Mouse (Mus musculus): ENCODE results near the gene Hrh3. TPM values are rescaled to one million over a fixed set of nuclear protein-coding genes. Genes with fewer than 3 reads are reported as not detected.

Hrh3 gene
- polyA plus RNA-seq, 1 experiment = 4.4 TPM

GRCm38 (mm10) chr2:180127675-180128074, 23.4 kb upstream of the Hrh3 start:
- H3K4me1 ChIP-seq (replicated peaks; ENCODE audit: control insufficient read depth, insufficient read depth, low read length) = peaks cover 7% of the 10 kb centered on the region; the same call in 1 of the 2 replicates
- no peak overlapping the region for H3K27ac ChIP-seq (ENCODE audit: control insufficient read depth, insufficient read depth, low read length)
- no peaks in the 10 kb centered on the region for H3K27me3 ChIP-seq (ENCODE audit: control insufficient read depth, insufficient read depth, low read length)
- no peak for DNase-seq
- no peak overlapping the region for H3K4me3 ChIP-seq (ENCODE audit: control insufficient read depth, insufficient read depth, low read length)
- no peaks in the 10 kb centered on the region for H3K36me3 ChIP-seq (ENCODE audit: control insufficient read depth, insufficient read depth, low read length)
- 38% methylated on average over 1 of the region's 1 CpGs for WGBS
- TF ChIP-seq CTCF (IDR thresholded peaks at IDR 0.05; ENCODE audit: borderline replicate concordance, control insufficient read depth, extremely low read depth, insufficient read depth, low read length, poor library complexity) (no peak), POLR2A (IDR thresholded peaks at IDR 0.05; ENCODE audit: control insufficient read depth, extremely low read depth, insufficient read depth, low read length, poor library complexity) (no peak)

- H3K4me3 ChIP-seq (ENCODE audit: control insufficient read depth, insufficient read depth, low read length) = no peak overlapping the region
- TF ChIP-seq CTCF (IDR thresholded peaks at IDR 0.05; ENCODE audit: borderline replicate concordance, control insufficient read depth, extremely low read depth, insufficient read depth, low read length, poor library complexity) (0 out of 2 replicates have a peak, but pooled peaks have one; percentile 18), POLR2A (IDR thresholded peaks at IDR 0.05; ENCODE audit: control insufficient read depth, extremely low read depth, insufficient read depth, low read length, poor library complexity) (no peak)
- no peaks in the 10 kb centered on the region for H3K36me3 ChIP-seq (ENCODE audit: control insufficient read depth, insufficient read depth, low read length)
- WGBS = 26% methylated on average over 4 of the region's 4 CpGs
- DNase-seq = no peak
- no peak overlapping the region for H3K27ac ChIP-seq (ENCODE audit: control insufficient read depth, insufficient read depth, low read length)
- no peaks in the 10 kb centered on the region for H3K27me3 ChIP-seq (ENCODE audit: control insufficient read depth, insufficient read depth, low read length)
- peaks cover 7% of the 10 kb centered on the region; the same call in 1 of the 2 replicates for H3K4me1 ChIP-seq (replicated peaks; ENCODE audit: control insufficient read depth, insufficient read depth, low read length)
These were observed 21.9 kb upstream of the Hrh3 start for GRCm38 (mm10) chr2:180126195-180126594.

DNA sequence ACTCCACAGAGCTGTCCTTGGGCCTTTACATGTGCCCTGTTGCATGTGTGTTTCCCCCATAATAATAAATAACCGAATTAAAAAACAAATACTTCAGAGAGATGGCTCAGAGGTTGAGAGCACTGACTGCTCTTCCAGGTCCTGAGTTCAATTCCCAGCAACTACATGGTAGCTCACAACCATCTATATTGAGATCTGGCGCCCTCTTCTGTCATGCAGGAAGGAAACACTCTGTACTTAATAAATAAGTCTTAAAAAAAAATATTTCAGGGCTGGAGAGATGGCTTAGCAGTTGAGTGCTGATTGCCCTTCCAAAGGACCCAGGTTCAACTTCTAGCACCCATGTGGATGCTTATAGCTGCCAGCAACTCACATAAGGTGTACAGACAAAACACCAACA, 19.9 kb upstream of the Hrh3 start:
- Histone ChIP-seq H3K4me3 (ENCODE audit: control insufficient read depth, insufficient read depth, low read length) (no peak overlapping the region), H3K27ac (ENCODE audit: control insufficient read depth, insufficient read depth, low read length) (no peak overlapping the region), H3K27me3 (ENCODE audit: control insufficient read depth, insufficient read depth, low read length) (no peaks in the 10 kb centered on the region), H3K36me3 (ENCODE audit: control insufficient read depth, insufficient read depth, low read length) (no peaks in the 10 kb centered on the region), H3K4me1 (replicated peaks; ENCODE audit: control insufficient read depth, insufficient read depth, low read length) (peaks cover 11% of the 10 kb centered on the region)
- no peak for DNase-seq
- TF ChIP-seq CTCF (IDR thresholded peaks at IDR 0.05; ENCODE audit: borderline replicate concordance, control insufficient read depth, extremely low read depth, insufficient read depth, low read length, poor library complexity) (no peak), POLR2A (IDR thresholded peaks at IDR 0.05; ENCODE audit: control insufficient read depth, extremely low read depth, insufficient read depth, low read length, poor library complexity) (no peak)
- 94% methylated on average over 2 of the region's 2 CpGs for WGBS

DNA sequence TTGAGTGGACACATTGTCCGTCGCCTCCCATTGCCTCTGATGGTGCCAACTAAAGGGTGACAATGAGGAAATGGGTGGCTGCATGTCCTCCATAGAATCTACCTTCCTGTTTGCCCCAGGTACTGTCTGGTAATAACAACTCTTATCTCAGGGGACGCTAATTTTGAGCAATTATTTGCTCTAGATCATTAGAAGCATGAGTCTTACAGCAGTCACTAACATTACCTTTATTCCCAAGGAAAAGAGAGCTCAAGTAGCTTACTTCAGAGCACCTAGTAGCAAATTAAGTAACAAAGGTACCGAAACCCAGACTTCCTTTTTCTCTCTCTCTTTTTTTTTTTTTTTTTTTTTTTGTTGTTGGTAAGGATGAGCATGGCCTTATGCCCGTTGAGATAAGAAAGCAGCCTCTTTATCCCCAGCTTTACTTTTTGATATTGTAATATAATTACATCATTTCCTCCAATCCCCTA, 16.0 kb upstream of the Hrh3 start:
- H3K27me3 ChIP-seq (ENCODE audit: control insufficient read depth, insufficient read depth, low read length) = no peaks in the 10 kb centered on the region
- H3K4me3 ChIP-seq (ENCODE audit: control insufficient read depth, insufficient read depth, low read length) = no peak overlapping the region
- DNase-seq = no peak
- 30% methylated on average over 5 of the region's 5 CpGs for WGBS
- H3K27ac ChIP-seq (ENCODE audit: control insufficient read depth, insufficient read depth, low read length) = no peak overlapping the region
- TF ChIP-seq POLR2A (IDR thresholded peaks at IDR 0.05; ENCODE audit: control insufficient read depth, extremely low read depth, insufficient read depth, low read length, poor library complexity) (no peak), CTCF (IDR thresholded peaks at IDR 0.05; ENCODE audit: borderline replicate concordance, control insufficient read depth, extremely low read depth, insufficient read depth, low read length, poor library complexity) (no peak)
- H3K4me1 ChIP-seq (replicated peaks; ENCODE audit: control insufficient read depth, insufficient read depth, low read length) = peaks cover 19% of the 10 kb centered on the region
- no peaks in the 10 kb centered on the region for H3K36me3 ChIP-seq (ENCODE audit: control insufficient read depth, insufficient read depth, low read length)

DNA sequence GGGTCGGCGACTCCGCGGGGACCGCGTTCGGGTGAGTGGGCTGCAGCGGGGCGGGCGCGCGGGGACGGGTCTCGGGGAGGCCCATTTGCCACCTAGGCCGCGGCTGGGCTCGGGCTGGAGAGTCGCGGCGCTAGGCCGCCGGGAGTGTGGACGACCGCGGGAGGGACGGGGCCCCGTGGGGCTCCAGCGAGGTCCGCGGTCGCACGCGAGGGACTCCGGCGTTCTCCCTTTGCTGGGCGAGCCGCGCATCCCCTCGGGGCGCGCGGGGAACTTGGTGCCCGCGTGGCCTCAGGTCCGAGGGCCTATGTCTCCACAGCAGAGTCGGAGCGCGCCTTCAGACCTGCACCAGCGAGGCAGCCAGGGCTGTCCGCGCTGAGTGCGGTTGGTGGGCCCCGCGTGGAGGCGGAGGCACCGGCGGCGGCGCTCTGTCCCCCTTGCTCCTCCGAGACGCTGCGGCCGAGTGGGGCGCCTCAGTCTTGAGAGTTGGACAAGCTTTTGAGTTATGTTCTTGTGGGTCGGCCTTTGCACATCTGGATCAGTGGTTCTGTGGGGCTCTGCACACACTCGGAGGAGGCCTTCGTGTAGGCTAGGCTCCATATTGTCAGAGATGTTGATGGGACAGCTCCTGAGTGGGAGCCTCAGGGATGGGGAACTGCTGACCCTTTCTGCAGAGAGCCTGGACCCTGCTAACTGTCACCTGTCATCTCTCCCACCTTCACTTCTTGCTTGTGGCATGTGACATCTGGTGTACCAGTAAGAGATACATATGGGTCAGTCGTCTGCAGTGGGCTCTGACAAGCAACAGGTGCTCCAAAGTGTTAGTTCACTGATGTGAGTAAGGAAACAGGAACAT, 15.4 kb upstream of the Hrh3 start:
- Histone ChIP-seq H3K4me3 (ENCODE audit: control insufficient read depth, insufficient read depth, low read length) (peak overlapping the region; percentile 66), H3K27ac (ENCODE audit: control insufficient read depth, insufficient read depth, low read length) (no peak overlapping the region), H3K27me3 (ENCODE audit: control insufficient read depth, insufficient read depth, low read length) (no peaks in the 10 kb centered on the region), H3K36me3 (ENCODE audit: control insufficient read depth, insufficient read depth, low read length) (no peaks in the 10 kb centered on the region), H3K4me1 (replicated peaks; ENCODE audit: control insufficient read depth, insufficient read depth, low read length) (peaks cover 19% of the 10 kb centered on the region)
- under 1% methylated on average over 66 of the region's 68 CpGs for WGBS
- DNase-seq = peak; percentile 51
- no peak for TF ChIP-seq CTCF (IDR thresholded peaks at IDR 0.05; ENCODE audit: borderline replicate concordance, control insufficient read depth, extremely low read depth, insufficient read depth, low read length, poor library complexity)
- TF ChIP-seq POLR2A (IDR thresholded peaks at IDR 0.05; ENCODE audit: control insufficient read depth, extremely low read depth, insufficient read depth, low read length, poor library complexity) = no peak

- TF ChIP-seq CTCF (IDR thresholded peaks at IDR 0.05; ENCODE audit: borderline replicate concordance, control insufficient read depth, extremely low read depth, insufficient read depth, low read length, poor library complexity) (0 out of 2 replicates have a peak, but pooled peaks have one; percentile 46), POLR2A (IDR thresholded peaks at IDR 0.05; ENCODE audit: control insufficient read depth, extremely low read depth, insufficient read depth, low read length, poor library complexity) (peak; percentile 49; the same call in 1 of the 2 replicates)
- no peaks in the 10 kb centered on the region for H3K36me3 ChIP-seq (ENCODE audit: control insufficient read depth, insufficient read depth, low read length)
- DNase-seq = peak; percentile 100
- no peak within 1 kb of the TSS for H3K27ac ChIP-seq (ENCODE audit: control insufficient read depth, insufficient read depth, low read length)
- 1% methylated on average over 52 of the region's 55 CpGs for WGBS
- no peaks in the 10 kb centered on the region for H3K27me3 ChIP-seq (ENCODE audit: control insufficient read depth, insufficient read depth, low read length)
- H3K4me1 ChIP-seq (replicated peaks; ENCODE audit: control insufficient read depth, insufficient read depth, low read length) = peaks cover 19% of the 10 kb centered on the region
- peak within 1 kb of the TSS; percentile 66 for H3K4me3 ChIP-seq (ENCODE audit: control insufficient read depth, insufficient read depth, low read length)
These were observed 14.6 kb upstream of the Hrh3 start, which contains the start of gene Osbpl2 for GRCm38 (mm10) chr2:180118661-180119438. TSS of gene Osbpl2 (plus strand) at chr2:180119306.

All from thymus, adult 2 months (tissue).